Mouse (Mus musculus): ENCODE results near the gene Crygn.

Crygn gene

DNA sequence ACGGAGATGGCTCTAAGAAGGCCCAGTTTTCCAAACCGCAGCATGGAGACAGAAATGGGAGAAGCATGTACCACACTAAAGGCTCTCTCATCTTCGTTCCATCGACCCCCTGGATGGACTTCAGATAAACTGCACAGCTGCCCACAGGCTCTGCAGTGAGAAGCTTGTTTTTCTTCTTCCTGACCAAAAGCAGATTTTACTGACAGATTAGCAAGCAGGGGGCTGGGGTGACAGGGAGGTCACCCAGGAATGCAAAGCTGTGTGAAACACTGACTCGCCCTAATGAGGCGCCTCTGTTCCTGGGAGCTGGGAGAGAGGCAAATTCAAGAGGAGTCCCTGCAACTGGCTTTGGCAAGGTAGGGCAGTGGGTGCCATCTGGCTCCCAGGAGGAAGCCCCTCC lies 10.3 kb downstream of the Crygn start:
- DNase-seq (ENCODE audit: low spot score in 2 of 2), result no peak

DNA sequence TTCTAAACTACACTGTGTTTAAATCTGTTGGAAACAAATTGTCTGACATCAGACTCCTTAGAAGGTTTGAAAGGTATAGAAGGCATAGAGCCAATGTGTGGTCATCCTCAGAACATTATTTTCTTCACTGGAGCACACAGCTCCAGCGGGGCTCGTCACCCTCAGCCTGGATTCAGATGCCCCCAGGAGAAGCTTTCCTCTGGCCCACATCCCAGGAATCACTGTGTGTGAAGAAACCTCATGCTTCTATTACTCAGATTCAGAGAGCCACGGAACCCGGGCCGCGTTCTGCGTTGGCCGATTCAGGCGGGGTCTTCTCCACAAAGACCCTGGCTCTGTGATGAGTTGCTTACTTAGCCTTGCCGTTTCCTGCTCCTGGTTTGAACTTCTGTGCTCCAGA lies 13.9 kb downstream of the Crygn start:
- no peak for DNase-seq (ENCODE audit: low spot score in 2 of 2)

GRCm38 (mm10) chr5:24741172-24741885 lies 16.5 kb downstream of the Crygn start:
- DNase-seq (ENCODE audit: low spot score in 2 of 2), result no peak

DNA sequence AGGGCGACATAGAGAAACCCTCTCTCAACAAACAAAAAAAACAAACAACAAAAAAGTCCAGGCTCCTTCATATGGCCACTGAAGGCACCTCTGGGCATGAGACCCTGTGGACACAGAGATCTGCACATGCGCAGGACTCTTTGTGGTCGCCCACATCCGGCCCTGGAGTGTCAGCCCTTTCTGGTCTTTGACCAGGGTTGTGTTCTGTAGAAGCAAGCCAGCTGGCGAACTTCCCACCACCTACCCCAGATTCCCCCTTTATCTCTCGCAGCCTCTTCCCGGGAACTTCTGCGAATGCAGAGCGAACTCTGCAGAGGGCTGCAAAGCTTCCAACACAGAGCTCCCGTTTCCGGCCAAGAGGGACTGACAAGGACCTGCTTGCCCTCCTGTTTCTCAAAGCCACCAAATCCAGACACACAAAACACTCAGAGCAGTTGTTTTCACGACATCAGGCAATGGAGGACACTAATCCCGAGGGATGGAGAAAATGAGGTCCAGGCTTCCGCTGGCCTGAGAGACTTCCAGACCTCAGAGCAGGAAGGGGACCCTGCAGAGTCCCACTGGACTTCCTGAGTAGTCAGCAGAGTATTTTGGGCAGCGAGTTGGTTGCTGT lies 18.6 kb downstream of the Crygn start:
- peak; percentile 19 to 22 for DNase-seq (ENCODE audit: low spot score in 2 of 2)

GRCm38 (mm10) chr5:24738517-24738916 lies 19.3 kb downstream of the Crygn start:
- no peak for DNase-seq (ENCODE audit: low spot score in 2 of 2)

DNA sequence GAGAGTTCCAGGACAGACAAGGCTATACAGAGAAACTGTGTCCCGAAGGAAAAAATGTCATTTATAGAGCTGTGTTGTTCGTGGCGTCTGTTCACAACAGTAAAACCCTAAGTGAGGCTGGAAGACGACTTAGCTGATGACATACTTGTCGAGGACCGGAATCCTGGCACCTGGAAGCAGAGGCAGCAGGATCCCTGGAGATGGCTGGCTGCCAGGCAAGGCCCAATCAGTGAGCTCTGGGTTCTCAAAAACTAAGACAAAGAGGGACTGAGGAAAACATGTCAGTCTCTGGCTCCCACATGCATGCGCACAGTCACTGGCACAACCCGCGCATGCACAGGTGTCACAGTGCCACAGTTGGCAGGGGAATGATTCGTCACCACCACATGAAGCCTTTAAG lies 20.2 kb downstream of the Crygn start:
- no peak for DNase-seq (ENCODE audit: low spot score in 2 of 2)

GRCm38 (mm10) chr5:24733771-24734426 lies 23.9 kb downstream of the Crygn start:
- DNase-seq (ENCODE audit: low spot score in 2 of 2), result no peak

DNA sequence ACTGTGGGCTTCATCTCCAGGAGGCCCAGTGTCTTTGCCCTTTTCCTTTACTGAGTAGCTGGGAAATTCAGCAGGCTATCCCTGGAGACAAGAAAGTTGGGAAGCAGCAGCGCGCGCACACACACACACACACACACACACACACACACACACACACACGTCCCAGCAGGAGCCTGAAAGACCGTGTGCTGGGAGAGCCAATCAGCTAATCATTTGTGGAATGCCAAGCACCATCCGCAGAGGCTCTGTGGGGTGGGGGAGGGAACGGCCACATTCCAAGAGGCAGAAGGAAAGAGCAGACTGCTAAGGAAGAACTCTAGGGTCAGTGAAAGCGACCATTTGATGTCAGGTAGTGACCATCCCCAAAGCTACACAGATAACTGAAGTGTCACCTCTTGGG lies 24.7 kb downstream of the Crygn start:
- DNase-seq (ENCODE audit: low spot score in 2 of 2), result no peak

GRCm38 (mm10) chr5:24730986-24731385 lies 26.8 kb downstream of the Crygn start:
- DNase-seq (ENCODE audit: low spot score in 2 of 2), result no peak

DNA sequence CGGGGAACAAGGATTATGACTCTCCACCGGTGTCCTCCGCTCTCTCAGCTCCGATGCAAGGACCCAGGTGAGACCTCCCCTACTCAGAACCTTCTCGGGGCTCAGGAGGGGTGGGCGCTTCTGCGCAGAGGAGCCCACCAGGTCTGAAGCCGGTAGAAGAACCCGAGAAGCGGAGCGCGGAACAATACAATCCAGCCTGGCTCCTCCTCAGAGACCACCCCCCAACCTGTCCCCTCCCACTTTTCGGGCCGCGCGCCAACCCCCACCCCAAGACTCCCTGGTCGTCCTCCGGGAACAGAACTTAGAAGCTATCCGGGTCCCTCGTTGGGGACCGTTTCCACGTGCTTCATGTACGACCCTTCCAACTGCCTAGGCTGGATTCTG lies 27.3 kb downstream of the Crygn start, which contains the start of gene Wdr86:
Gene Wdr86 (minus strand): TSS at position 240 of the 384 bp plus-strand sequence.
- DNase-seq (ENCODE audit: low spot score in 2 of 2), result no peak

DNA sequence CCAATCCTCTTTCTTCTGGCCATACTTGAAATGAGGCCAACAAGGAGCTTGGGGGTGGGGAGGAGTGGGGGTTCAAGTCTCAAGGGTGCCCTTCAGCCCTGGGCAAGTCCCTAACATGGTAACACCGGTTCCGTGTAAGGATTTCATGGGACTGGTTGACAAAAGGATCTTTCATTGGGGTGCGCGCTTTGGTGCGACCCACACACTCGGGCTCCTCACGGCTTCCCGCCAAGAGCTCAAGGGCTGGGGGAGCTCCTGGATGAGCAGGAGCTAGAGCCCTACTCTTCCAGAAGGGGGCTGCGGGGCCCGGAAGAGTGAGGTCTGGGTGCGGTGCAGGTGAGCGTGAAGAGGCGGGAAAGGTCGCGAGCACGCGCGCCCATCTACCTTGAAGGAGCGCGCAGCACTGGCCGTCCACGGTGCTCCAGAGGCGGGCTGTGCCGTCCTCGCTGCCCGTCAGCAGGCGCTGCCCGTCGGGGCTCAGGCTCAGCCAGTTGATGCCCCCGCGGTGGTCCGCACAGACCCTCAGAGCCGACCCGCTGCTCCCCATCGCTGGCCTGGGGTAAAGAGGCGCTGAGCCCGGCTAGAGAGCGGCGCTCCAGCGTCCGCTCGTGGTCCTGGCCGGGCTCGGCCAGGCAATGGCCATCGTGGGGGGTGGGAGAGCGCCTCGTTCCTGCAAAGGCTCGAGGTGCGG lies 27.9 kb downstream of the Crygn start:
- DNase-seq (ENCODE audit: low spot score in 2 of 2), result no peak

DNA sequence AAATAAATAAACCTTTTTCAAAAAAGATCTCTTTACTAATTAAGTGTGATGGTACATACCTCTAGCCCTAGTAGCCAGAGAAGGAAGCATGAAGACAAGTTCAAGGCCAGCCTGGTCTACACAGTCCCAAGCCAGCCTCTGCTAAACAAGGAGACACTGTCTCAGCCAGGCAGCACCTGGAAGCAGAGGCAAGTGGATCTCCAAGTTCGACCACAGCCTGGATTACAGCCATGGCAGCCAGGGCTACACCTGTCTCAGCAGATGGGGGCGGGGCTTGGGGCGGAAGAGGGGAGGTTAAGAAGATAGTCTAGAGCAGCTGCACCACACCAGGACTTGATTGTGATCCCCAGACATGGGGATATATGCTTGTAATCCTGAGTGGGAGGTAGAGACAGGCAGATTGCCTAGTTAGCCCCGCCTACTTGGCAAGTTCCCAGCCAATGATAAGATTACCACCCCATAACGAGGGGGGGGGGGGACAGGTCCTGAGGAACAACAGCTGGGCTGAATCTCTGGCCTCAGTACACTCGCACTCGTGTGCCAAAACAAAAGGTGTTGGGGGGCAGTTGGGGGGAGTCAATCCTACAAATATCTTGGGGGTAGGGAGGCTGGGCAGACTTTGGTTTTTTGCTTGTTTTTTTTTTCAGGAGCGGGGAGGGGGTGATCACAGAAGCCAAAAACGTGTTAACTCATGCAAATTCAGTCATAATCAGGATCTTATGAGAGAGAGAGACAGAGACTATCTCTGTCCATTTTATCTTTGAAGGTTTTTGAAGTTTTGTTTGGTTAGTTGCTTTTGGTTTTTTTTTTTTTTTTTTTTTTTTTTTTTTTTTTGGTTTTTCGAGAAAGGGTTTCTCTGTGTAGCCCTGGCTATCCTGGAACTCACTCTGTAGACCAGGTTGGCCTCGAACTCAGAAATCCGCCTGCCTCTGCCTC lies 30.6 kb downstream of the Crygn start:
- DNase-seq (ENCODE audit: low spot score in 2 of 2), result no peak

- no peak for DNase-seq (ENCODE audit: low spot score in 2 of 2)
Observed at GRCm38 (mm10) chr5:24725897-24726296, 31.9 kb downstream of the Crygn start.

DNA sequence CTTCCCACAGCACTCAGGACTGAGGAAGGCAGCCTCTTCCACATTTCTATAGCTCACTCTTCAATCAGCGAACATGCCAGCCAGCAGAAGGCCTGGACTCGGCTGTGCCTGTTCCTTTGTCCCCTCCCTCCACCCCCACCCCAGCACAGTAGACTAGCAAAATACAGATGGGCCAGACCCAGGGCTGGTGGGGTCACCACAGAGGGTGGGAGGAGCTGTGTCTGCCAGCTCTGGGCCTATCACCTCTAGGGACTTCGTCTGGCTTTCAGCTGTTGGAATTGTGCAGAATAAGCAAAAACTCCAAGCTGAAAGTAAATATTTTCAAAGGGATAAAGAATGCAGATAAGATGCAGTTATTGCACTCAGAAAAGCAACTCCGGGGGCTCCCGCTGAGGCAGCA lies 33.0 kb downstream of the Crygn start:
- no peak for DNase-seq (ENCODE audit: low spot score in 2 of 2)

GRCm38 (mm10) chr5:24724270-24724634 lies 33.6 kb downstream of the Crygn start:
- no peak for DNase-seq (ENCODE audit: low spot score in 2 of 2)

DNA sequence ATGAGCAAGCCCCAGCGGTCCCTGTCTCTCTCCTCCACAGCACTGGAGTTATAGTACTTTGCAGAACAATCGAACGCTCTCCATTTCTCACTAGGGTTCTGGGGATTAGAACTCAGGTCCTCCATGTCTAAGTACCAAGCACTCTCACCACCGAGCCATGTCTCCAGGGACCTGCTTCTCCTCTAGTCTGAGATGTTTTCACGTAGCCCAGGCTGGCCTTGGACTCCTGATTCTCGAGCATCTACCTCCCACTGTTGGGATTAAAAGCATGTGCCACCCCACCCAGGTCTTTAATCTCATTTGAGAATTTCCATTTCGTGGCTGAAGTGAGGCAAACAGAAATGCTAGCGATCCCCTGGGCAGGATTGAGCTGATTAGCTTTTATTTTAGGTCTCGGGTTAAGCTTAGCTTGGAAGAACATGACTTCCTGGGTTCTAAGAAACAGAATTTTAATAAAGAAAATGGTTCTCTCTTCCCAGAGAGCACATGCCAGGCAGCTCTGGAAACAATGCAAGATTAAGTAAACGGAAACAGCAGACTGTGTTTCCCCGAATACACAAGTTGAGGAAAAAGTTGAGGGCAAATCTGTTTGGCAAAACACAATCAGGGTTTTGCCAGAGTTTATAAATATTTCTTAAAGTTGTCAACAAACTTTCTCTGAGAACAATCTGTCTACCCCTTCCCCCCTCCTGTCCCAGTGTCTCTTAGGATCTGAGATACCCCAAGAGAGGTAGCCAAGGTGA lies 34.1 kb downstream of the Crygn start:
- DNase-seq (ENCODE audit: low spot score in 2 of 2), result no peak

DNA sequence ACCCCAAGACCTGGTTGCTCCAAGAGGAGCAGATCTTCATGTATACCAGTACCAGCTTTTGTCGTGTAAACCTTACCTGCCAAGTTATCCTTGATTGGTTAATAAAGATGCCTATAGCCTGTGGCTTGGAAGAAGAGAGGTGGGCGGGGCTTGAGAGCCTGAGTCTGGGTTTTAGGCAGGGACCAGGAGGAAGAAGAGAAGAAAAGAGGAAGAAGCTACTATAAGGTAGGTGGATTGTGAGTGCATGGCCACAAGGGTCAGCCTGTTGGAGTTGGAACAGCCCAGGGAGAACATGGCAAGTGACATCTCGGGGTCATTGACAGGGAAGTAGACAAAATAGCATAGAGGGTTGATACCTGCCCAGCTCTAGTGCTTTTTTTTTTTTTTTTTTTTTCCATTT lies 38.0 kb downstream of the Crygn start:
- no peak for DNase-seq (ENCODE audit: low spot score in 2 of 2)

- DNase-seq (ENCODE audit: low spot score in 2 of 2), result no peak
Observed at GRCm38 (mm10) chr5:24718076-24718475, 39.7 kb downstream of the Crygn start.

DNA sequence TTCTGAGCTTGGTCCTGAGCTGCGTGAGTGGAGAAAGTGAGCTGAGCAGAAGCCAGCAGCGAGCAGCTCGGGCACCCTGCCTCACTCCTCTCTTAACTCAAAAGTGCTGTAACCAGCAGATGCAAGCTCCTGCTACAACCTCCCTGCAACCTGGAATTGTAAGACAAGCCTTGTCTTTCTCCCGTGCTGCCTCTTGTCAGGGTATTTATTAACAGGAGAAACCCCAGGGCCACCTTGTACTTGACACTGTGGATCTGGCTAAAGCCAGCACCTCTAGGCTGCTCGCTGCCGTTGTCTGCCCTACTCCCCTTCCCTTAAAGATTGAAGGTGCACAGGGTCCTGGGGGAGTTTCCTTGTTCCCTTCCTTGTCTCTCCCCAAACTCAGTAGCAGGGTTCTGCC lies 43.8 kb downstream of the Crygn start:
- DNase-seq (ENCODE audit: low spot score in 2 of 2), result no peak

- peak; percentile 17 to 18 for DNase-seq (ENCODE audit: low spot score in 2 of 2)
Observed at GRCm38 (mm10) chr5:24713199-24713598, 44.6 kb downstream of the Crygn start.

- DNase-seq (ENCODE audit: low spot score in 2 of 2), result no peak
Observed at GRCm38 (mm10) chr5:24711615-24712014, 46.2 kb downstream of the Crygn start.

All from right cerebral cortex, adult 2 months (tissue).